Mouse (Mus musculus) forelimb bud, embryonic 11.5 days (tissue): ENCODE measurements around the gene Ddx39b.
"Not testable (repeated sequence)": the region's sequence is repeated elsewhere in the genome, so short reads cannot be mapped to it uniquely, and the experiment has no call there.

Source experiments
- DNase-seq: peaks from one replicate; pipeline ENCODE4 v3.0.0-alpha.2; 2012; ENCODE audit warnings: low read depth, low spot score

Ddx39b gene

DNA sequence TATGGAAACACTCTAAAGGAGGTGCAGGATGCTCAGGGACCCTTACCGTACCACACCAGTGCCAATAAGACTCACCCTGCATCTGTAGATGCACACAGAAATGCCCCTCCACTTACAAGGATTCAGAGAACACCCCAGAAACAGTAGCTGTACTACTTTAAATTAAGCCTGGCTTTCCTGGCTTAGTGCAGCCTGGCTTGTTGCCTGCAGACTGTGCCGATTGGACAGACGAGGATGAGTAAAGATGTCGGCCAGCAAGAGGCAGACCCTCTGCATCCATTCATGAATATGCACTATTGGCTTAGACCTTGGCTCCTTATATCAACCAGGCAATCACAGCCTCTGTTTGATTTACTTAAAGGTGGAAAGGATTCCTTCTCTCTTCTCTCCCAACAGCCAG is 18.1 kb downstream of the Ddx39b start:
- no peak for DNase-seq

DNA sequence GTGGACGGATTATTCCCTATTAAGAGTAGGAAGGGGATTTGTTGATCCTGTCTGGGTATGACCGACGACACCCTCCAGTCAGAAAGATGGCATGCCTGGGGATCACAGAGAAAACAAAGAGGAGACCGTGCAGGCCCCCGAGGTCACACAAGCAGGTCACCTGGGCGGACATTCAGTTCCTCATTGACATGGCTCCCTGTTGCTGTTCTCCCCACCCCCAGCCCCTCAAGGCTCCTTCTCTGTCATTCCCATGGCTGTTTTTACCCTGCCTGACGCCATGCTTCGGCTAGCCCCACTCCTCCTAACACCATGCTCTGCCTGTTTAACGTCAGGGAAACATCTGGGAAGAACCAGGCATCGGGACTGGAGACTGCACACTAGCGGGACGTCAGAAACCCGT is 20.1 kb downstream of the Ddx39b start:
- DNase-seq, result no peak

DNA sequence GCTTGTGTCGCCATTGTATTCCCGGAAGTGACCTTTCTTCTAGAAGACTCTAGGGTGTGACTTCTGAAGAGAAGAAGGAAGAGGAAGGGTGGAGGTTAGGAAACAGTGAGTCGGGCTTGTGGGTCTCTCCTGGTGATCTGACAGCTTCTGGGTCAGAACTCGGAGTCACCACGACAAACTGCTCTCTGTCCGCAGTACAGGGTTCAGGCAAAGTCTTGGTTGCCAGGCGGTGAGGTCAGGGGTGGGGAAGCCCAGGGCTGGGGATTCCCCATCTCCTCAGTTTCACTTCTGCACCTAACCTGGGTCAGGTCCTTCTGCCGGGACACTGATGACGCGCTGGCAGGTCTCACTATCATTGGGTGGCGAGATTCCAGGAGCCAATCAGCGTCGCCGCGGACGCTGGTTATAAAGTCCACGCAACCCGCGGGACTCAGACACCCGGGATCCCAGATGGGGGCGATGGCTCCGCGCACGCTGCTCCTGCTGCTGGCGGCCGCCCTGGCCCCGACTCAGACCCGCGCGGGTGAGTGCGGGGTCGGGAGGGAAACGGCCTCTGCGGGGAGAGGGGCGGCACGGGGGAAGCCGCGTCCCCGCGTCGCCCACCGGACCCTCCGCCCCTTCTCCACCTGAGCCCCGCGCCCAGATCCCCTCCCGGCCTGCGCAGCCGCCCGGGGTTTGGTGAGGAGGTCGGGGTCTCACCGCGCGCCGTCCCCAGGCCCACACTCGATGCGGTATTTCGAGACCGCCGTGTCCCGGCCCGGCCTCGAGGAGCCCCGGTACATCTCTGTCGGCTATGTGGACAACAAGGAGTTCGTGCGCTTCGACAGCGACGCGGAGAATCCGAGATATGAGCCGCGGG is 21.3 kb downstream of the Ddx39b start, which contains the start of gene H2-D1:
Gene H2-D1, plus strand, starts transcription at position 67 of the 859 bp plus-strand sequence.
- DNase-seq, result peak; percentile 91

DNA sequence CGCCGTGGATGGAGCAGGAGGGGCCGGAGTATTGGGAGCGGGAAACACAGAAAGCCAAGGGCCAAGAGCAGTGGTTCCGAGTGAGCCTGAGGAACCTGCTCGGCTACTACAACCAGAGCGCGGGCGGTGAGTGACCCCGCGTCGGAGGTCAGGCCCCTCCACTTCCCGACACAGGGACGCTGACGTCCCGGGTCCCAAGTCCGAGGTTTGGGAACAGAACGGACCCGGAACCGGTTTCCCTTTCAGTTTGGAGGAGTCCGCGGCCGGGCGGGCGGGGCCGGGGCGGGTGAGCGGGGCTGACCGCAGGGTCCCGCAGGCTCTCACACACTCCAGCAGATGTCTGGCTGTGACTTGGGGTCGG is 22.0 kb downstream of the Ddx39b start:
- no peak for DNase-seq

DNA sequence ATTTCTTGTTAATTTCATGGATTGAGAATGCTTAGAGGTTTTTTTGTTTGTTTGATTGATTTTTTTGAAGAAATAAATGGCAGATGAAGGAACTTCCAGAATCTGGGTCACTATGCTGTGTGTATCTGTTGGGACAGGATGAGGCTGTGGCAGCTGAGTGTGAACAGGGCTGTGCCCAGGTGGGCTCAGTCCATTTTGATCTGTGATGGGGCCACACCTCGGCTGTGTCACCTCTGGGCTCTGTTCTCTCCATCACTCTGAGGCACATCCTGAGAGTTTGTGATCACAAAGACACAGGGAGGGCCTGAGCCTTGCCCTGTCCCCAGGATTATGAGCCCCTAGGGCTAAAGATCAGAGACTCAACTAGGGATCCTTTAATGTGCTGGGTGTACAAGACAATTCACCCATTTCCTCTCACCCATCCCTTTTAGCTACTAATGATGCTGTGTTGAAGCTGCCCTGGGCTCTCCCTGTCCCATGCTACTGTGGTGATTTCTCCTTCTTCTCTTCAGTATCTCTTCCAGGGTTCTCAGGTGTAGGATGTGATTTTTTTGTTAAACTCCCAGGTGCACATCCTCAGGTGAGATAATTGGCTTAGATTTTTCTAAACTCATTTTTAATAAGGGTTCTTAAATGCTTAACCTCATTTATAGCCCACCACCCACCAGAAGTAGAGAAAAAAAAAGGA is 26.0 kb downstream of the Ddx39b start:
- no peak for DNase-seq

DNA sequence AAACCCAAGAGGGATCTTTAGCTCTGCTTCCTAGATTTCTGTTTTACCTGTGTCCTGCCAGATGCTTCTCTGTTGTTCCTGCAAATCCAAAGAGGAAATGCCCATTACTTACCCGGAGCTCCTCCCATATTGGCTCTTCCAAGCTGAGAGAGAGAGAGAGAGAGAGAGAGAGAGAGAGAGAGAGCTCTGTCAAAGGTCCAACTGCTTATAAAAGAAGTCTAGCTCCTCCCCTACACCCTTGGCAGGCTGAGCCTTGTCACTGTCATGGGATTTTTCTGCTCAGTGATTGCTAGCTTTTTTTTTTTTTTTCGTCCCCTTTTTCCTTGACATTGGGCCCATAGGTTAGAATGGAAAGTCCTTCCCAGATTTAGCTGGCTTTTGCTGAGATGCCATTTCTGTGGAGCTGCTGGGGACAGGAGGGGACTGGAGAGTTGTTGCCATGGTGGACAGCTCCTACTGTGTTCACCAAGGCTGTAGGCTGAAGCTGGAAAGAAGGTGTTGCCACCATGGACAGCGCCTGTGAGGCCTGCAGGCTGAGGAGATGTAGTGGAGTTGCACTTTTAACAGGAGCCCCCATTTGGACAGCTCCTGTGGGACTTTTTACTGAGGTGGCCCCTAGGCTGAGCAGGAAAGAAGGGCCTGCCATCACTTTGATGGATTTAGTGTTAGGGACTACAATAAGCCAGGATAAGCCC is 28.3 kb downstream of the Ddx39b start:
- DNase-seq, result peak; percentile 80

DNA sequence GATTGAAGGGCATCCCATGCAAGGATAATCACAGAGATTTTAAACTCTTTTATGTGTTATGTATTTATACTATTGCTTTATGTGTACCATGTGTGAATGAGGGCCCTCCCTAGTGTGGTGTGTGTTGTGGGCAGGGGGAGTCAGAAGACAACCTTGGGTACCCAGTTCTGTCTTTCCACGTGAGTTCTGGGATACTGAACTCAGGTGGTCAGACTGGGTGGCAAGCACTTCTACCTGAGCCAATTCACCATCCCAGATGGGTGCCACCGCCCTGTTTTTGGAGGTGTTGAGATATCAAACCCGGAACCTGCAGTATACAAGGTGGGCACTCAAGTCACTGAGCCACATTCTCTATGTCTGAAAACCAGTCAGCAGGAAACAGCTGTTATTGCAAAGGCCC is 30.7 kb downstream of the Ddx39b start:
- DNase-seq, result no peak

DNA sequence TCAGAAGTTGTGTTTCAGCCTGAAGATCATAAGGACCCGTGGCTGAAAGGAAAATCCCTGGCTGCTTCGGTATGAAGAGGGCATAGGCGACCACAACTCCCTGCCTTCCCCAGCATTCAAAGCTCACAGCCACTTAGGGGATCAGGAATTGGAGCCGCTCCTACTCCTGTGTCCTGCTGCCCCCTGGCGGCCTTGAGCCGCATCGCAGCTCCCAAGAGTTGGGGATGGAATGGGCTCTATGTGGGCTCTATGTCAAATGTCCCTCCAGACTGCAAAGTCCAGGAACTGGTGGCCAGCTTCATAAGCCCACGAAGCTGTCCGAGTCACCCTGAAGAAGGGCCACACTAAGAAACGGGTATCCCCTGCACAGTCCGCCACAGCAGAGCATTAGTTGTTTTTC is 33.2 kb downstream of the Ddx39b start:
- DNase-seq, result peak; percentile 85

DNA sequence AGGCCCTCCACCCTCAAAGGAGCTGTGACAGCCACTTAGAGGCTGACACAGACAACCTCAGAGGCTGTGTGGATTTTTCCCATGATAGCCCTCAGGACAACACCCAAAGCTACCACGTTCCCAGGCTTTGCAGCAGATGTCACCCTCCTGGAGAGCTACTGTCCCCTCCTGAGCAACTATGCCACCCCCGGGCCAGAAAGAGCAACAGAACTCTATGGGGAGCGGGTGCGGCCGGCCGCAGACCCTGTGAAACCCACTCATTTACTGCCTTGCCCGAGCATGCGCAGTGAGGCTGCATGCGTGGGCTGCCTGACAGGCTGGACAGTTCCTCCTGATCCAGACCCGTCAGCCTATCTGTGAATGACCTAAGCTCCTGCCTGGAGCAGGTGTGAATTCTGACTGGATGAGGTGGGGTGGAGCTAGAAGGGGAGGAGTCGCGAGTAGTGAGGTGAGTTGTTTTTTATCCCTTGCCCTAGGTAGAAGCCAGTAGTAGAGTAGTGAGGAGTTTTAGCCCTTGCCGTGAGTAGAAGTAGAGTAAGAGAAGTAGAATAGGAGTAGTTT is 34.8 kb downstream of the Ddx39b start:
- no peak for DNase-seq

DNA sequence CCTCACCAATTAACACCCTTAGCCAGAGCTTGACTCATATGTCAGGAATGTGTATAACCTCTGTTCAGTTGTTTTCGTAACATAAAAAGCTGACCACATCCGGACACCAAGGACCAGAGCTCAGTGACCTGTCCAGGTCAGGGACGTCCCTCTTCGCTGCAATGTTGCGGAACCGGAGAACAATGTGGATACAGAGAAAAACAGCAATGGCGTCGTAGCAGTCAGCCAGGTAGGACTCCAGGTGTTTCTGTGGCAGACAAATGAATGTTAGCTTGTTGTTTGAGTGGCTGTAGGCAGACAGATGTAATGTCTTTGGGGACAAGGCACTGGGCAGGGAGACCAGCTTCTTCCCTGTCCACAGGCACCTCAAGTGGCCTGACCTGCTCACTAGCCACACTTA is 36.5 kb downstream of the Ddx39b start:
- DNase-seq, result no peak

DNA sequence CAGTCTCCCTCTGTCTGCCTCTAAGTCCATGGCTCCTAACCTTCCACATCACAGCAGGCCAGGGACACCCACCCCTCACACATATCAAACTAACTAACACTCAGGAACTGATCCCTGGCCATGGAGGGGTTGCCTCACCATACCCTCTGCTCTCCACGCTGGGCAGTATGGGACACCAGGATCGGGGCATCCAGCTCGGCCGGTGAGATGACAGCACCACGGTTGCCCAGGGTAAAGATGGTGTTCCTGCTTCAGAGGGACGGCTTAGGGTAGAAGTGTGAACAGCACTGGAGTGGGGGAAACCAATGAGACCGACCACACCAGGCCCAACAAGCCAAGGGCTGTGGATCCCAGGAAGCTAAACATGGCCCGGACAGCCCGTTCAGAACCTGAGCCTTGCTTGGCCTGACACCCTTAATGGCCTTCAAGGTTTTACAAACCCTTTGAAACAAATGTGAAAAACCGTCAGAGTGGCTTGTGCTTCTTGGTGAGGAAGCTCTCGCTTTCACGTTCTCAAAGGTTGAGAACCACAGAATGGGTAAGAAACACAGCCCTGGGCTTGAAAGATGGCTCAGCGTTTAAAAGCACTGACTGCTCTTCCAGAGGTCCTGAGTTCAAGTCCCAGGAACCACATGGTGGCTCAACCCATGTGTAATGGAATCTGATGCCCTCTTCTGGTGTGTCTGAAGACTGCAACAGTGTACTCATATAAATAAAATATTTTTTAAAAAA is 37.6 kb downstream of the Ddx39b start:
- DNase-seq, result no peak

DNA sequence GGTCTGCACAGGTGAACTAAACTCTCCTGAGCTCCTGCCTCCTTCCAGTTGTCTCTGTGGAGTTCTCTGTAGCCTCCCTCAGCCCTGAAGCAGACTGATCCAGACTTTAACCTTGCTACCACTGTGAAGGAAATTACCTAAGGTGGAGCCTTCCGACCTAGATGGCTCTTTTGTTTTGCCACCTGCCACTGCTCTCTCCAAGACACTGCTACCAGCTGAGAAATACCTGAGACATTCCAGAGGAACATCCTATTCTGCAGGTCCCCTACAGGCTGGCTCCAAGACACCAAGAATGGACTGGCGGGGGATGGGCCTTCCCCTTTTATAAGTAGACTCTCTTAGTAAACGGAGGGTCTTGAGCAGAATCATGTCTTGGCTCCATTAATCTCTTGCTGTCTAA is 38.7 kb downstream of the Ddx39b start:
- DNase-seq, result no peak

DNA sequence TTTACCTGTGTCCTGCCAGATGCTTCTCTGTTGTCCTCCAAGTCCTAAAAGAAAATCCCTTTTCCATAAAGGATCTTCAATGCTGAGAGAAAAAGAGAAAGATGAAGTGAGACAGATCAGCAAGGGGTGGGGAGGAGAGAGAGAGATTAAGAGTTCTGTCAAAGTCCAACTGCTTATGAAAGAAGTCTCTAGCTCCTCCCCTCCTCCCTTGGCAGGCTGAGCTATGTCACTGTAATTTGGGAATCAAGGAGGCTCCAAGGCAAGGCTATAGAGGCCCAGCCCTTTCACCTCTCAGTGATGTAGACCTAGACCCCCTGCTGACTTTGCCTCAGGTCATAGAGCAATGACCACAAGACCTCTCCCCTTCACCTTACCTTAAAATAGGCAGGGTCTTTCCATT is 43.9 kb downstream of the Ddx39b start:
- DNase-seq, result no peak

DNA sequence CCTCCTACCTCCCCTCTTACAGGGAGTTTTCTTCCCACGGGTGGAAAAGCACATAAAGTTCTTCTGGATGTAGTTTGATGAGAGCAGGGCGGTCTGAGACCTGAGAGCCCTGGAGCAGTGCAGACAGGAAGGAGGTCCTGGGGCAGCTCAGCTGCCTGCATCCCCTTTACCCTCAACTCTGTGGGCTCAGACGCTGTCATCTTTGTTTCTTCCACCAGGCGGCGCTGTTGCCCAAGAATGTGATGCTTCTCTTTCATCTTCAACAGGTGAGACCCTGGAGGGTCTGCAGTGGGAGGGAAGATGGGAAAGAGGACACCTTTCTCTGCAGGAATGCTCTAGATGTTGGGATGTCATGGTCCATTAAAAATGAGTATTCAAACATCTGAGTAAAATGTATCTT is 54.2 kb downstream of the Ddx39b start:
- peak; percentile 64 for DNase-seq

DNA sequence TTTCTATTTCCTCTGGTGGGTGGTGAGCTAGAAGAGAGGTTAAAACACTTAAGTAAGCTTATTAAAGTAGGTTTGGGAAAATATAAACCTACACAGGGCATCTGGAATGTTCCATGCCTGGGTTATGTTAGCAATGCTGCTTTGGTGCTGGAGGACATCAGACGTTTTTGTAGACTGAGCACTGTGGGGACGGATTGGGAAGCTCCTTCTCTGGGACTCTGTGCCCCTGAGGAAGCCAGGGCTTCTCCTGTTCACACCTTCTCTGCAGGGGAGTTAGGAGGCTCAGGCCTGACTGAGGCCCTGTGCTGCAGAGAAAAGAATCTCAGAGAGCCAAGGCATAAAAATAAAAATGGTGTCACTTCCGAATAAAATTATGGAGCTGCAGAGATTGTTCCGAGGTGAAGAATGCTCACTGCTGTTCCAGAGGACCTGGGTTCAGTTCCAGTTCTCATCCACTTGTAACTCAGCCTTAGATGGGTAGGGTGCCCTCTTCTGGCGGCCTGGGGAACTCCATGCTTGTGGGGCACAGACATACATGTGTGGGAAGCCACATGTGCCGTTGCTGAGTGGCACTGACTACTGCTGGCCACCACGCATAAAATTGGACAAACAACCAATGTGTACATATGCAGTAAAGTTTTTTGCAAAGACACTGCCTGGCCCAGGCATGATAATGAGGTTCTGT is 58.9 kb downstream of the Ddx39b start:
- DNase-seq, result not testable (repeated sequence)

DNA sequence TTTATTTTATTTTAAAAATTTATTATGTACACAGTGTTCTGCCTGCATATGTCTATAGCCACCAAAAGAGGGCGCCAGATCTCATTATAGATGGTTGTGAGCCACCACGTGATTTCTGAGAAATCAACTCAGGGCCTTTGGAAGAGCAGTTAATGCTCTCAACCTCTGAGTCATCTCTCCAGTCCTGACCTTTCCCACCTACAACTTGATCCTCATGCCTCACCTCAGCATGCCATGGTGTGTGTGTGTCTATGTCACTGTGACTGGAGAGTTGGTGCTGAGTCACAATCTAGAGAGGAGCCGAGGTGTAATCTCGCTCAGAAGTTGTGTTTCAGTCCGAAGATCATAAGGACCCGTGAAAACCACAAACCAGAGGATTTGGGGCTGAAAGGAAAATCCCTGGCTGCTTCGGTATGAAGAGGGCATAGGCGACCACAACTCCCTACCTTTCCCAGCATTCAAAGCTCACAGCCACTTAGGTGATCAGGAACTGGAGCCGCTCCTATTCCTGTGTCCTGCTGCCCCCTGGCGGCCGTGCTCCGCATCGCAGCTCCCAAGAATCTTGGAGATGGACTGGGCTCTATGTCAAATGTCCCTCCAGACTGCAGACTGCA is 60.2 kb downstream of the Ddx39b start:
- DNase-seq, result peak; percentile 83

DNA sequence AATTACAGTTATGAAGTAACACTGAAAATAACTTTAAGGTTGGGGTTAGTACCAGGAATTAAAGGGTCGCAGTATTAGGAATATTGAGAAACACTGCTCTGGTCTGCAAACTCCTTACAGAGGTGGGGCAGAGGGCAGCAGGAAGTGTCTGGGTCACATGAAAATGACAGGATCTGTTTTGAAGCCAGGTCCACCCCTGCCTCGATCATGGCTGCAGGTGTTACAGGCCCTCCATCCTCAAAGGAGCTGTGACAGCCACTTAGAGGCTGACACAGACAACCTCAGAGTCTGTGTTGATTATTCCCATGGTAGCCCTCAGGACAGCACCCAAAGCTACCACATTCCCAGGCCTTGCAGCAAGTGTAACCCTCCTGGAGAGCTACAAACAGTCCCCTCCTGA is 61.7 kb downstream of the Ddx39b start:
- no peak for DNase-seq
